Mouse (Mus musculus) E14TG2a.4 (cell line): ENCODE measurements at regions not wholly inside any gene's neighbourhood (a gene's known extent, or its start where the extent isn't known, plus 50 kb on each side); places are given as distances from the start of the nearest gene placed in this dataset.

Experiments used
- H3K27me3 ChIP-seq: 2 replicates; pipeline ENCODE4 v1.6.1; 2014; ENCODE audit warnings: low read length, control low read depth; ENCODE audit not compliant: insufficient read depth
- H3K36me3 ChIP-seq: 2 replicates; pipeline ENCODE4 v1.6.1; 2014; ENCODE audit warnings: low read length, control low read depth; ENCODE audit not compliant: insufficient read depth
- H3K4me1 ChIP-seq: replicated peaks from 2 replicates; pipeline ENCODE4 v1.6.1; 2014; ENCODE audit warnings: low read depth, low read length, control low read depth
- H3K4me3 ChIP-seq: replicated peaks from 2 replicates; pipeline ENCODE4 v1.5.1; 2014; ENCODE audit warnings: mild to moderate bottlenecking, low read length
- H3K9me3 ChIP-seq: 2 replicates; pipeline ENCODE4 v1.6.1; 2014; ENCODE audit warnings: low read length, control low read depth
- CTCF ChIP-seq: conservative IDR thresholded peaks from 2 replicates; pipeline ENCODE4 v1.5.1; 2014; ENCODE audit warnings: low read length
- NANOG ChIP-seq: IDR thresholded peaks from 2 replicates; pipeline ENCODE4 v1.6.1; 2014; ENCODE audit warnings: borderline replicate concordance, low read length, mixed read lengths
- POU5F1 ChIP-seq: IDR thresholded peaks from 2 replicates; pipeline ENCODE4 v1.6.1; 2014; ENCODE audit warnings: low read length, borderline replicate concordance

- no peak overlapping the region for H3K4me3 ChIP-seq
- no peaks in the 10 kb centered on the region for H3K4me1 ChIP-seq
- H3K27me3 ChIP-seq: no peaks in the 10 kb centered on the region
- no peaks in the 10 kb centered on the region for H3K36me3 ChIP-seq
- no peak for TF ChIP-seq NANOG
- no peak for TF ChIP-seq CTCF
- no peak for TF ChIP-seq POU5F1
- H3K9me3 ChIP-seq: no peaks in the 10 kb centered on the region
Measured at GRCm38 (mm10) chr10:96826234-96826788, 209.5 kb downstream of the Btg1 start.

- no peak for TF ChIP-seq NANOG
- TF ChIP-seq CTCF: no peak
- no peak for TF ChIP-seq POU5F1
- Histone ChIP-seq H3K36me3 (no peaks in the 10 kb centered on the region), H3K27me3 (no peaks in the 10 kb centered on the region), H3K4me3 (no peak overlapping the region), H3K4me1 (no peaks in the 10 kb centered on the region), H3K9me3 (no peaks in the 10 kb centered on the region)
Measured at GRCm38 (mm10) chr10:96827971-96828370, 211.2 kb downstream of the Btg1 start.

GRCm38 (mm10) chr10:96828581-96829246, 211.9 kb downstream of the Btg1 start:
- Histone ChIP-seq H3K27me3 (no peaks in the 10 kb centered on the region), H3K36me3 (no peaks in the 10 kb centered on the region), H3K9me3 (no peaks in the 10 kb centered on the region), H3K4me1 (no peaks in the 10 kb centered on the region), H3K4me3 (no peak overlapping the region)
- no peak for TF ChIP-seq NANOG
- TF ChIP-seq CTCF: no peak
- no peak for TF ChIP-seq POU5F1

- Histone ChIP-seq H3K9me3 (no peaks in the 10 kb centered on the region), H3K4me3 (no peak overlapping the region), H3K4me1 (no peaks in the 10 kb centered on the region), H3K36me3 (no peaks in the 10 kb centered on the region), H3K27me3 (no peaks in the 10 kb centered on the region)
- TF ChIP-seq CTCF: no peak
- no peak for TF ChIP-seq POU5F1
Measured at GRCm38 (mm10) chr10:96831071-96831470, 214.3 kb downstream of the Btg1 start.

- H3K27me3 ChIP-seq: no peaks in the 10 kb centered on the region
- H3K4me1 ChIP-seq: no peaks in the 10 kb centered on the region
- no peaks in the 10 kb centered on the region for H3K36me3 ChIP-seq
- TF ChIP-seq CTCF: no peak
- TF ChIP-seq POU5F1: no peak
- no peak for TF ChIP-seq NANOG
- no peak overlapping the region for H3K4me3 ChIP-seq
- no peaks in the 10 kb centered on the region for H3K9me3 ChIP-seq
Measured at GRCm38 (mm10) chr10:96837230-96837629, 220.4 kb downstream of the Btg1 start.

- Histone ChIP-seq H3K36me3 (no peaks in the 10 kb centered on the region), H3K4me1 (no peaks in the 10 kb centered on the region), H3K4me3 (no peak overlapping the region), H3K27me3 (no peaks in the 10 kb centered on the region), H3K9me3 (no peaks in the 10 kb centered on the region)
- no peak for TF ChIP-seq POU5F1
- TF ChIP-seq CTCF: no peak
- no peak for TF ChIP-seq NANOG
Measured at GRCm38 (mm10) chr10:96841128-96841527, 224.3 kb downstream of the Btg1 start.

- Histone ChIP-seq H3K4me1 (no peaks in the 10 kb centered on the region), H3K4me3 (no peak overlapping the region), H3K36me3 (no peaks in the 10 kb centered on the region), H3K9me3 (no peaks in the 10 kb centered on the region), H3K27me3 (no peaks in the 10 kb centered on the region)
- TF ChIP-seq CTCF (no peak), POU5F1 (no peak), NANOG (no peak)
Measured at GRCm38 (mm10) chr10:96841956-96842355, 225.2 kb downstream of the Btg1 start.

GRCm38 (mm10) chr10:96845906-96846305, 229.1 kb downstream of the Btg1 start:
- Histone ChIP-seq H3K27me3 (no peaks in the 10 kb centered on the region), H3K9me3 (no peaks in the 10 kb centered on the region), H3K4me3 (no peak overlapping the region), H3K4me1 (no peaks in the 10 kb centered on the region), H3K36me3 (no peaks in the 10 kb centered on the region)
- TF ChIP-seq POU5F1: no peak
- TF ChIP-seq NANOG: no peak
- no peak for TF ChIP-seq CTCF

- Histone ChIP-seq H3K36me3 (no peaks in the 10 kb centered on the region), H3K4me3 (no peak overlapping the region), H3K27me3 (no peaks in the 10 kb centered on the region), H3K9me3 (no peaks in the 10 kb centered on the region), H3K4me1 (no peaks in the 10 kb centered on the region)
- no peak for TF ChIP-seq POU5F1
- TF ChIP-seq CTCF: no peak
- TF ChIP-seq NANOG: no peak
Measured at GRCm38 (mm10) chr10:96847028-96847427, 230.2 kb downstream of the Btg1 start.
